ENCODE assay signal across 26 mouse cellular contexts in the genomic region with DNA sequence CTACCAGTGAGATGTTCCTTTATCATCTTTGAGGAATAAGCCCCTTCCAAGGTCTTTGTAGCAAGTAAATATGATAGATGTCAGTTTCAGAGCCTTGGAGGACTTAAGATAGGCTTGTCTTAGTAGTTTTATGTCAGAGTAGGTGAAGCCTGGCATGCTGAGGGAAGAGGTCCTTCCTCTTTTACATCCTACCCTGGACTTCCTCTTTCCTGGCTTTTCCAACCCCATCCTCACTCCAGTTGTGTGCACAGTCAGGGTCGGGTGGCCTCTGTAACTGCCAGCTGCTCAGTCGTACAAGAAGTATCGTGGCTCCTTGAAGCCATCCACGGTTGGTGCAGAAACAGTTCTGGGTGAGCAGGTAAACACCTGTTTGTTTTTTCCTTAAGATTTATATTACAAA.
DNase-seq lines count a peak whose midpoint lies in the region; ATAC-seq and TF ChIP-seq lines count a peak whose summit lies in the region.
"Had no signal": no experiment of that assay in that cellular context is flagged by ENCODE, and none has a peak within 500 bp of the region (broad histone marks: within the 10 kb centered on the region; RNA-seq: fewer than 3 reads in every experiment).

No protein-coding gene starts in this region.

- no peaks in the 10 kb centered on the region for H3K36me3 ChIP-seq in hindbrain, postnatal 0 days (ENCODE audit: insufficient read depth, low read length)
- H3K36me3 ChIP-seq: embryonic facial prominence, embryonic 12.5 days; embryonic facial prominence, embryonic 15.5 days; G1E; hindbrain, embryonic 12.5 days; hindbrain, embryonic 15.5 days; intestine, embryonic 15.5 days had no signal

- H3K27ac ChIP-seq in hindbrain, postnatal 0 days: no peak overlapping the region
- H3K27ac ChIP-seq: embryonic facial prominence, embryonic 12.5 days; embryonic facial prominence, embryonic 15.5 days; forebrain, embryonic 13.5 days; heart, adult 2 months; hindbrain, embryonic 12.5 days; hindbrain, embryonic 15.5 days; intestine, embryonic 15.5 days had no signal

- no peaks in the 10 kb centered on the region for H3K27me3 ChIP-seq in hindbrain, postnatal 0 days (ENCODE audit: insufficient read depth, low read length)
- H3K27me3 ChIP-seq: CH12.LX; embryonic facial prominence, embryonic 12.5 days; embryonic facial prominence, embryonic 15.5 days; forebrain, embryonic 13.5 days; hindbrain, embryonic 12.5 days; hindbrain, embryonic 15.5 days; intestine, embryonic 15.5 days had no signal

- H3K4me2 ChIP-seq in hindbrain, postnatal 0 days (ENCODE audit: low read depth, low read length): no peak overlapping the region
- H3K4me2 ChIP-seq: embryonic facial prominence, embryonic 12.5 days; embryonic facial prominence, embryonic 15.5 days; forebrain, embryonic 13.5 days; heart, embryonic 11.5 days; hindbrain, embryonic 12.5 days; hindbrain, embryonic 15.5 days; intestine, embryonic 15.5 days had no signal

- no peaks in the 10 kb centered on the region for H3K9me3 ChIP-seq in hindbrain, postnatal 0 days (ENCODE audit: low read length)
- H3K9me3 ChIP-seq: embryonic facial prominence, embryonic 12.5 days; embryonic facial prominence, embryonic 15.5 days; forebrain, embryonic 13.5 days; hindbrain, embryonic 12.5 days; hindbrain, embryonic 15.5 days; intestine, embryonic 15.5 days had no signal

- peak; percentile 97 for ATAC-seq in granulocyte monocyte progenitor cell, adult 5-6 weeks (replicated peaks; ENCODE audit: poor library complexity, severe bottlenecking)
- ATAC-seq in monocyte, adult 5-6 weeks (replicated peaks; ENCODE audit: insufficient number of reproducible peaks, low FRiP score, low TSS enrichment, poor library complexity, severe bottlenecking): 0 out of 2 replicates have a peak, but pooled peaks have one; percentile 17
- no peak for ATAC-seq in hindbrain, postnatal 0 days
- ATAC-seq: activated CD4-positive, CD25-positive, alpha-beta regulatory T cell, adult 4 months; forebrain, embryonic 13.5 days; forebrain, embryonic 16.5 days; intestine, embryonic 15.5 days had no signal

- TF ChIP-seq CTCF in hindbrain, postnatal 0 days (IDR thresholded peaks at IDR 0.05; ENCODE audit: low read depth): no peak

- peak; percentile 61 for DNase-seq in heart, adult 11 months
- DNase-seq in heart, adult 8-10 months (ENCODE audit: low spot score): no peak
- no peak for DNase-seq in gastrocnemius, postnatal 10 days
- DNase-seq in hindbrain, postnatal 0 days (ENCODE audit: low spot score): no peak
- DNase-seq: adrenal gland, adult 8-10 months; adrenal gland, postnatal 25 days; B cell, adult 2 months; cerebellum, adult 18-20 months; cerebellum, adult 9-10 months; cerebellum, postnatal 14 days; gastrocnemius, postnatal 14 days; heart, adult 2 months; kidney, adult 18-20 months had no signal

- 89% methylated on average over 4 of the region's 4 CpGs for WGBS in hindbrain, postnatal 0 days

- no peak overlapping the region for H3K4me3 ChIP-seq in hindbrain, postnatal 0 days (ENCODE audit: low read length)
- H3K4me3 ChIP-seq: embryonic facial prominence, embryonic 12.5 days; embryonic facial prominence, embryonic 15.5 days; forebrain, embryonic 13.5 days; heart, adult 2 months; hindbrain, embryonic 12.5 days; hindbrain, embryonic 15.5 days; intestine, embryonic 15.5 days had no signal

- H3K4me1 ChIP-seq in hindbrain, postnatal 0 days (ENCODE audit: insufficient read depth, low read length): no peaks in the 10 kb centered on the region
- H3K4me1 ChIP-seq: embryonic facial prominence, embryonic 12.5 days; embryonic facial prominence, embryonic 15.5 days; forebrain, embryonic 13.5 days; hindbrain, embryonic 12.5 days; hindbrain, embryonic 15.5 days; intestine, embryonic 15.5 days had no signal

- H3K9ac ChIP-seq in hindbrain, postnatal 0 days (replicated peaks; ENCODE audit: low read length): no peak overlapping the region
- H3K9ac ChIP-seq: embryonic facial prominence, embryonic 12.5 days; embryonic facial prominence, embryonic 15.5 days; forebrain, embryonic 13.5 days; hindbrain, embryonic 12.5 days; hindbrain, embryonic 15.5 days; intestine, embryonic 15.5 days had no signal
